Mouse (Mus musculus) embryonic fibroblast, embryonic 13.5 days (primary cell): ENCODE data around the gene Aprt. TPM values are rescaled to one million over a fixed set of nuclear protein-coding genes. Genes with fewer than 3 reads are reported as not detected.
A peak's percentile ranks its signal among the peaks of the same experiment; 100 is the strongest.

Experiments used
- H3K27ac ChIP-seq: 2 replicates; pipeline ENCODE4 v1.5.1; 2012; ENCODE audit warnings: low read length, control low read depth, inconsistent platforms; ENCODE audit not compliant: insufficient read depth
- H3K4me1 ChIP-seq: 2 replicates; pipeline ENCODE4 v1.6.1; 2011; ENCODE audit warnings: low read length; ENCODE audit not compliant: control insufficient read depth, insufficient read depth
- H3K4me3 ChIP-seq: 2 replicates; pipeline ENCODE4 v1.5.1; 2011; ENCODE audit warnings: mild to moderate bottlenecking, control low read depth, low read length; ENCODE audit not compliant: insufficient read depth
- CTCF ChIP-seq: IDR thresholded peaks from 2 replicates; pipeline ENCODE4 v1.5.1; 2011; ENCODE audit warnings: mild to moderate bottlenecking, control low read depth, low read length, moderate library complexity, borderline replicate concordance; ENCODE audit not compliant: insufficient read depth
- POLR2A ChIP-seq: IDR thresholded peaks from 2 replicates; pipeline ENCODE4 v1.6.1; 2011; ENCODE audit warnings: low read depth, mild to moderate bottlenecking, control low read depth, low read length, moderate library complexity
- polyA plus RNA-seq: library from polyadenylated mRNA; stranded (reverse); fragments of >200 nt; gene quantifications from 2 replicates; pipeline ENCODE4 v1.2.4, GENCODE M21; 2011; ENCODE audit warnings: low read depth; ENCODE audit not compliant: missing spikeins, insufficient read length

The Aprt gene
- polyA plus RNA-seq, 1 experiment: 140 TPM

DNA sequence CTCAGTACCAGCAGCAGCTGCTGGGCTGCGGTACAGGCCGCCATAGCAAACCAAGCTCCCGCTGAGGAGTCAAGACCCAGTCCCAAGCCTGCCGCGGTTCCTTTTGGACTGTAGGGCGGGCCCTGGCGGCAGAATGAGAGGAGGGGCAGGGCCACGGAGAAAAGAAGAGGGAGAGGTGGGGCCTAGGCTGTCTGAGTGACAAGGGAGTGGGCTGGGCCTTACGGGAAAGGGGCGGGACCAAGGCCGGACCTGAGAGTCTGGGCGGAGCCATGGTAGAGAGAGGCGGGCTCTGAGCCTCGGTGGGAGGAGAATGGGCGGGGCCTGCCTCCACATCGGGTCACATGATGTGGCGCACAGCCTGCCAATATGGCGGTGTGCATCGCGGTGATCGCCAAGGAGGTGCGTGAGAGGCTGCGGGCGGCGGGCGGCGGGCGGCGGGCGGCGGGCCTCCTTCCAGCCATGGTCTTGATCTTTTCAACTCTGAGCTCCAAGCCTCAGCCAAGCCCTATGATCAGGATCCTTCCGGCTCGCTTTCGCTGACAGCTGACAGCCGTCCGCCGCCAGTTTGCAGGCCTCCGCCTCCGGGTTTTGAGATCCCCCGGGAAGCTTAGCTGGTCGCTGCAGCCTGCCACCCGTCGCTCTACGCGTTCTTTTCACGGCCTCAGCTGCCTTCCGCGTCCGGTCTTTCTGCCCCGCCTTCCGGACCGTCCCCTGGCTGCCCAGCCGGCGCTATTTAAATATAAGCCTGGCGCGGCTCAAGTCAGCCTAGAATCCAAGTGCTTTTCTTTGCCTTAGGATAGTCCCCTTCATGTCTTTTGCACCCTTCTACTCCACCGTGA, 34.8 kb upstream of the Aprt start, which contains the start of the genes Galns and Trappc2l:
TSS of gene Galns (minus strand) at position 169 of the 839 bp plus-strand sequence.
TSS of gene Trappc2l (plus strand) at position 346 of the 839 bp plus-strand sequence.
- Histone ChIP-seq H3K4me1 (peaks cover 3% of the 10 kb centered on the region; the same call in 1 of the 2 replicates), H3K27ac (peak within 1 kb of the TSS; percentile 36; the same call in 1 of the 2 replicates), H3K4me3 (peak within 1 kb of the TSS; percentile 85)
- TF ChIP-seq POLR2A (peak; percentile 75), CTCF (no peak)

GRCm38 (mm10) chr8:122610612-122611277, 34.0 kb upstream of the Aprt start:
- TF ChIP-seq POLR2A: no peak
- TF ChIP-seq CTCF: no peak
- Histone ChIP-seq H3K4me1 (peaks cover 3% of the 10 kb centered on the region; the same call in 1 of the 2 replicates), H3K27ac (no peak overlapping the region), H3K4me3 (peak overlapping the region; percentile 62)

DNA sequence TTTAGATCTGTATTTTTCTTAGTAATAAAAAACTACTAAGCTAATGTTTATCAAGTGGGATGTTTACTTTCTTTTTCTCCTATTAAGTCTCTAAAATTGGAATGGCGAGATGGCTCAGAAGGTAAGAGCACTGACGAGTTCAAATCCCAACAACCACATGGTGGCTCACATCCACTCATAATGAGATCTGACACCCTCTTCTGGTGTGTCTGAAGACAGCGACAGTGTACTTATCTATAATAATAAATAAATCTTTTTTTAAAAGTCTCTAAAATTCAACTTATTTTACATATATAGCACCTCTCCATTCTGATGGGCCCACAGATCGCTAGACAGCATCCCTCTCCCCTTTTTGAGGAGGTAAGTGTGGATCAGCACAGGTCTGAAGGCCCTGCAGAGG, 33.5 kb upstream of the Aprt start:
- no peak overlapping the region; the same call in 1 of the 2 replicates for H3K4me3 ChIP-seq
- TF ChIP-seq CTCF: no peak
- no peak for TF ChIP-seq POLR2A
- H3K4me1 ChIP-seq: peaks cover 3% of the 10 kb centered on the region; the same call in 1 of the 2 replicates
- no peak overlapping the region for H3K27ac ChIP-seq

- no peak overlapping the region for H3K4me3 ChIP-seq
- TF ChIP-seq CTCF (no peak), POLR2A (no peak)
- H3K27ac ChIP-seq: no peak overlapping the region
- no peaks in the 10 kb centered on the region for H3K4me1 ChIP-seq
Measured at GRCm38 (mm10) chr8:122606810-122607209, 30.1 kb upstream of the Aprt start.

- TF ChIP-seq POLR2A (no peak), CTCF (no peak)
- no peak overlapping the region for H3K4me3 ChIP-seq
- no peaks in the 10 kb centered on the region for H3K4me1 ChIP-seq
- no peak overlapping the region for H3K27ac ChIP-seq
Measured at GRCm38 (mm10) chr8:122605367-122605766, 28.7 kb upstream of the Aprt start.

GRCm38 (mm10) chr8:122604640-122605039, 27.9 kb upstream of the Aprt start:
- no peak overlapping the region for H3K4me3 ChIP-seq
- H3K4me1 ChIP-seq: no peaks in the 10 kb centered on the region
- no peak for TF ChIP-seq CTCF
- TF ChIP-seq POLR2A: no peak
- no peak overlapping the region for H3K27ac ChIP-seq

- H3K27ac ChIP-seq: no peak overlapping the region
- TF ChIP-seq CTCF: no peak
- no peak for TF ChIP-seq POLR2A
- H3K4me3 ChIP-seq: no peak overlapping the region
- no peaks in the 10 kb centered on the region for H3K4me1 ChIP-seq
Measured at GRCm38 (mm10) chr8:122600666-122601065, 24.0 kb upstream of the Aprt start.

GRCm38 (mm10) chr8:122596031-122596430, 19.3 kb upstream of the Aprt start:
- H3K4me1 ChIP-seq: no peaks in the 10 kb centered on the region
- no peak overlapping the region for H3K27ac ChIP-seq
- H3K4me3 ChIP-seq: no peak overlapping the region
- TF ChIP-seq POLR2A (no peak), CTCF (no peak)

- TF ChIP-seq POLR2A (no peak), CTCF (no peak)
- H3K4me3 ChIP-seq: no peak overlapping the region
- H3K4me1 ChIP-seq: no peaks in the 10 kb centered on the region
- H3K27ac ChIP-seq: no peak overlapping the region
Measured at GRCm38 (mm10) chr8:122593783-122594507, 17.2 kb upstream of the Aprt start.

DNA sequence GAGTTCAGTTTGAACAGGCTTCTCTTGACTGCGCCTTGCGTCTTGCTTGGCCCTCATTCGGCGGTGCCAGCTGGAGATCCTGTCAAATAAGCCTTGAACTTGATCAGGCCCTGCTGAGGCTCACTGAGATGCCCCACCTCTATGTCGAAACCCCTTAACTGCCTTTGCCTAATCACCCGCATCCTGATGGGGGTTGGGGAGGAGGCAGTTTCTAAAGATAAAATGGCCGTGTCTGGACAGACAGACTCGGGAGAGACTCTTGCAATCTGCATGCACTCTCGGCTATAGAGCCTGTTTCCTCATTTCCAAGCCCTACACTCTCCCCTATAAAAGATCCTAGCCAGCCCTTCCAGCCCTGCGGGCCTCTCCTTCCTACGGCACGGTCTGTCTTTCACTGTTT, 16.5 kb upstream of the Aprt start:
- Histone ChIP-seq H3K4me3 (no peak overlapping the region), H3K27ac (no peak overlapping the region), H3K4me1 (no peaks in the 10 kb centered on the region)
- TF ChIP-seq POLR2A (no peak), CTCF (no peak)

DNA sequence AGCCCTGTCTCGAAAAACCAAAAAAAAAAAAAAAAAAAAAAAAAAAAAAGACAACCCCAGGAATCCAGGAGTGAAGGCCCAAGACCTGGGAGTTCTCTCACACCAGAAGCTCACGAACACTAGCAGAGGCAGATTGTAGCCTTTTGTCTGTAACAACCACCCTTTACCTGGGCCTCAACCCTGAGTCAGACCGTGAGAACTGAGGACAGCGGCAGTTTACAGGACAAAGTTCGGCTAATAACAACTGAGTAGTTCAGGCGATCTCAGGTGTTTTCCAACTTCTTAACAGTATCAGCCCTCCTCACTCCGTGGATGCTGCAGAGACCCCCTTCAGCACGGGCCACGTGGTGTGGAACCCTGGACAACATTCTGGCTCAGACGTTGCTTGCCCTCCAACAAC, 10.0 kb upstream of the Aprt start:
- no peak overlapping the region for H3K27ac ChIP-seq
- TF ChIP-seq CTCF: no peak
- no peak for TF ChIP-seq POLR2A
- peaks cover 11% of the 10 kb centered on the region for H3K4me1 ChIP-seq
- no peak overlapping the region for H3K4me3 ChIP-seq
